Mouse (Mus musculus) lung, adult 10 weeks (tissue): ENCODE data around the gene Atcay. TPM values are rescaled to one million over a fixed set of nuclear protein-coding genes. Genes with fewer than 3 reads are reported as not detected.

Experiments
- polyA plus RNA-seq: library from polyadenylated mRNA; stranded (reverse); fragments of 350-450 nt; fragmentation: Illumina TruSeq; extraction: RNeasy Lipid Tissue Mini Kit (QIAGEN cat#74804); gene quantifications from one replicate; pipeline ENCODE4 v1.2.3, GENCODE M21; 2014; ENCODE audit warnings: low read depth, low replicate concordance; ENCODE audit not compliant: insufficient read depth

The Atcay gene
- not detected for polyA plus RNA-seq

DNA sequence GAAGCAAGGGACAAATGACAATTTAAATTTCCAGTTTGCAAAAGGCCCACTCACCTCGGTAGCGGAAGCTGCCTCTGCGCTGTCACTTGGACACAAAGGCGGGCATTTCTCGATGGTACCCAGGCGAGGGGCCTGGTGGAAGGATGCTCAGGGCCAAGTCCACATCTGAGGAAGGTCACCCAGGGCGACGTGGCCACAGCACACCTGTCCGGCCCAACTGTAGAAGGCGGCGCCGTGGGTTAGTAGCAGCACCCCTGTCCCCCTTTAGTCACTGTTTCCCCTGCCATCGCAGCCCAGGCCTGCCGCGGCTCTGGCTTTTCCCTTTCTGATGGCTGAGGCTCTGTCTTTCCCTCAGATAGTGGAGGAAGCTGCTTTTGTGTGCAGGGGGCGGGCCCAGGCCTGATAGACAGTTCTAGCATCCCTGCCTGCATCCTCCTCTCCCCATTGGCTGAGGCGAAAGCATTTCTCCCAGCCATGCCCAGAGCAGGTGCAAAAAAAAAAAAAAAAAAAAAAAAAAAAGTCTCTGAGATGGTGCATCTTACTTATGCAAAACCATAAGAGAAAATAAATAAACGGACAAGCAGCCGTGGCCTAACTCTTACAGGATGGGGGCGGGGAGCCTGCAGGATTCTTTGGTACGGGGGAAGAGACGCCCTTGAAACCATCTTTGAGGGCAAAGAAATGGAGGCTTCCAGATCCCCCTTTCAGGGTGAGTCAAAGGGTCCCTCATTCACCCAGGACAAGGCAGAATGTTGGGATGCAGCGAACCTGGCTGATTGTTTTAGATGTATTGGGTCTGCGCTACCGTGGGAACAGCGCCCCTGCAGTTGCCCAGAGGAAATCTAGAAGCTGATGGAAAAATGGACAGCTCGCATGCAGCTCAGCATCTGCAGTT, at the start of gene Atcay:
TSS of gene Atcay (minus strand) at position 396 of the 895 bp plus-strand sequence.

DNA sequence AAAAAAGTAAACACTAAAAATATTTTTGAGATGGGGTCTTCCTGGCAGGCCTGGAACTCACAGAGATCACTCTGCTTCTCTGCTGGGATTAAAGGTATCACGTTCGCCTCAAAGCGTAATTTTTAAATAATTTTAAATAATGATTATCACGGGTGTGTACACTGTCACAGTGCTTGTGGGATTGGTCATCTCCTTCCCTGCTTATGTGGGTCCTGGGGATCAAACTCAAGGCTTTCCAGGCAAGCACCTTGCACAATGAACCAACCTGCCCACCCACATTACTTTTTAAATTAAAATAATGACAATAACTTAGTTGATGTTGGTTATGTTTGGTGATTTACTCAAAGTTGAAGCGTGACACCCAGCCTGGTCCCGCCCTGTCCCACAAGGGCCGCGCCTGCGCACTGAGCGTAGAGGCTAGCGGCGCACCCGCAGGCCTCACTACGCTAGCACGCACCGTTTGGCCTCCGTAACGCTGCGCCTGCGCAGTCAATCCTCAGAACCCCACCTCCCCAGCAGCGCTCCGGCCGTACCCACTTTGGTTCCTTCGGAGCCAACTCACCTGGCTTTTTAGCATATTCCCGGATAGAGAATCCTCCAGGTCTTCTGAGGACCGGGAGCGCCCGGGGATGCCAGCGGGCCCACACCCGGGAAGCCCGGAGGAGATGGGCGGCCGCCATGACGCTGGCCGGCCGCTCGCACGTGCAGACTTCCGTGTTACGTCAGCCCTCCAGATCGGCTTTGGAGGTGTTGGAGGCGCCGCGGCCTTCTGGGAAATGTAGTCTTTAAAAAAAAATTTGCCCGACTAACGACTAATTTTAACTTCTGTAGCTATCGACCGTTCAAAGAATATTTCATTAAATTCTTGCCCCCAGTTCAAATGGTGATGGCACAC, 35.8 kb upstream of the Atcay start, which contains the start of the genes Mrpl54 and Apba3:
TSS of gene Mrpl54 (minus strand) at position 724 of the 895 bp plus-strand sequence.
TSS of gene Apba3 (plus strand) at position 750 of the 895 bp plus-strand sequence.

DNA sequence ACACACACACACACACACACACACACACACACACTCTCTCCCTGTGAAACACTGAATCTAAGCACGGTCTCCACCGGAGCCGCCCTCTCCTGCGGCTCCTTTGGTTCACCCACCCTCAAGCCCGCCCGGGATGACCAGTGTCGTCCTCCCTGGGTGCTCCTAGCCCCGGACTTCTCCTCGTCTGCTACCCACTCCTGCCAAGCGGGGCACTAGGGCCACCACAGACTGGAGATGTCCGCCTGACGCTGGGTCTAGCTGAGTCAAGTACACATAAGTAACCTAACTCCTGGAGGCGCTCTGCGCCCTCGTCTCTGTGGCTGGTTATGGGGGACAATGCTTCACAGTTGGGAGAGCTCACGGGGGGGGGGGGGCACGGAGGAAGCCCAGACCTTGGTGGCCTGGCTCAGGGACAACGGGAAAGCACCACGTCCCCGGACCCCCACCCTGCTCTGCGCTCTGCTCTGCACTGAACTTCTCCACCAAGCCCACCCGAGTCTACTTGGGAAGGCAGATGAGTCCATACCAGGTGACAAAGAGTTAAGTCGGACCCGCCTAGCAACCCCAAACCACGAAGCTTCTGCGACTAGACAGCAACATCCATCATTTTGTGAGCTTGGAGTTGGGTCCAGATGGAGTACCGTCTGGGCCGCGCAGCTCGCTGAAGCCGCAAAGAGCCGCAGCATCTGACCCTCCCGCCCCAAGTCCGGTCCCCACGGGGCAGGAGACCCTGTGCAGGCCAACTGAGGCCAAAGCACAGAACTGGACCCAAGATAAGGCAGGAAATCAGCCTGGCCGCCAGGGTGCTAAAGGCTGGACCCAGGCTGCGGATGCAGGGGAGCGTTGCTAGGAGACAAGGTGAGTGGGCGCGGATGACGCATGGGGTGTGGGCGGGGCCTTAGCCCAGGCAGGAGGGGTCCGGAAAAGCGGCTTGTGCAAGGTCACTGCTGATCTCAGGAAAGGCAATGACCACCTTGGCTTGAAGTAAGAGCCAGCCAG, 22.1 kb upstream of the Atcay start, which contains the start of gene Matk:
TSS of gene Matk (plus strand) at position 512 of the 996 bp plus-strand sequence.

DNA sequence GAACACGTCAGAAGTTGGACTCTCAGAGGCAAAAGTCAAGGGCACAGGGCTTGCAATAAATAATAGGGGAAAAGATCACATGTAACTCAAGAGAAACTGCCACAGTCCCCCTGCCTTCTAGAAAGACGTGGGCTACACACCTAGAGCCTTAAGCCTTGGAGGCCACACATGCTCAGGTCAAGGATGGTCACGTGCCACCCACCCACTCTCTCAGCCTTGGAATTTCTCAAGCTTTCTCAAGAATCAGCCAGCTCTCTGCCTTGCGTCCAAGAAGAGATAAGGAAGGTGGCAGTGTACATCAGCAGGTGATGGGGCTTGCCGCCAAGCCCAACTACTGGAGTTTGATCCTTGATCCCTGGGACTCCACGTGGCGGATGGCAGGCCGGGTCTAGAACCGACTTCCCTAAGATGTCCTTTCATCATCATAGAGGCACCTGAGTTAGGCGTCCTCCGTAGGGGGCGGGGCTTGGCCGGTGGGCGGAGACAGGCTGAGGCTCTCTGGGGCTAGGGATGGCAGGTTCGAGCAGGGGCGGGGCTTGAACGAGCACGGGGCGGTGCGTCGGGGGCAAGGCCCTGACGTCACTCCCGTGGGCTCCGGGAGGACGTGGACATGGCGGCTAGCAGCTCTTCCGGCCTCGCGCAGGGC, 2.1 kb upstream of the Atcay start, which contains the start of gene Zfr2:
TSS of gene Zfr2 (plus strand) at position 576 of the 646 bp plus-strand sequence.

DNA sequence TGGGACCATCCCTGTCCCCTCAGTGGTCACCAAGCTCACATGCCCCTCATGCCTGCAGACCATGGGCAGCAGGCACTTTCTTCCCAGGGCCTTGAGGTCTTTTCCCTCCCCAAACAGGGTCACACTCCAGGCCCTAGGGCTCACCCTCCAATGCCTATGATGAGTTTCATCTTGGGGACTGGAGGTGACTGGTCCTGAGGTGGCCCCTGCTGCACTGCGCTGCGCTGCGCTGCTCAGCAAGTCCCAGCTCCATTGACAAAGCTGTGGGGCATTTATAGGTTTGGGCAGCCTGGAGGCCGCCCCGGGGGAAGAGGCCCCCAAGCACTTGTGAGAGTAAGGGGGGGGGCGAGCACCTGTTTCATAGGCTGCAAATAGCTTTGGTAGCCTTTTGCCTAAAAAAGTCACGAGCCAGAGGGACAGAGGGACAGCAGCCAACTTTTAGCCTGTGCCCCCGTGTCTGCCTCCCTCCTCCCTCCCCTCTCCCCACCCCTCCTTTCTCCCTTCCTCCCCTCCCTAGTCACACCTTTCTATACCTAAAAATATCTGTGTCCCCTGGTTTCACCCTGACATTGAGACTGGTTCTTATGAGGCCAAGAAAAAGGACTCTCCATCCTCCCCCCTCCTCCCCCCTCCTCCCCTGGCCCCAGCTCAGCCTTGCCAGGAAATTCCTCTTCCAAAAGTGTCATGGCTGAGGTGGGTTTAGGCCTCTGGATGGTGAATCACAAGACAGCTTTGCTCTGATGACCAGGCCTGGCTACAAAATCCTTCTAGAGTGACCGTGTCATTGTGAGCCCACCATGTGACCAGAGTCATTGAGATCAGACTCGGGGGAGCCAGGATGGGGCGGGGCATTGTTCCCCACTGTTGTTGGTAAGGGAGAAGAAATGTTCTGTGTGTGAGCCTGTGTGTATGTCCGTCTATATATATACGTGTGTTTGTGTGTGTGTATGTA, 28.6 kb downstream of the Atcay start, which contains the start of gene Nmrk2:
TSS of gene Nmrk2 (minus strand) at position 245 of the 952 bp plus-strand sequence.

DNA sequence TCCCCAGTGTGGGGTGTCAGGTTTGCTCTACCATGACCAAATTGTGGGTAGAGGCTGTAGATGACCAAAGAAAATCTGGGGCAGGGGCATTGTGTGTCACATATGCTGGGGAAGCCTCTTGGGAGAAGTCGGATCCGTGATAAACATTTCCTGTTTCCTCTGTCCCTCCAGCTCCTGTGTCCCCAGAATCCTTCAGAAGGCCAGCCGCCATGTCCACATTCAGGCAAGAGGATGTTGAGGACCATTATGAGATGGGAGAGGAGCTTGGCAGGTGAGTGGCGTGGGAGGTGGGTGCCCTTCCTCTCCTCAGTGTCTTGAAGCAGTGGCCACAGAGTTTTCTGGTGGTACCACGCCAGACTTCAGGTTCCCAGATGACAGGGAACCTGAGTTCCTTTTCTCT, 46.8 kb downstream of the Atcay start, which contains the start of gene 4930442H23Rik:
TSS of gene 4930442H23Rik (minus strand) at position 45 of the 400 bp plus-strand sequence.

DNA sequence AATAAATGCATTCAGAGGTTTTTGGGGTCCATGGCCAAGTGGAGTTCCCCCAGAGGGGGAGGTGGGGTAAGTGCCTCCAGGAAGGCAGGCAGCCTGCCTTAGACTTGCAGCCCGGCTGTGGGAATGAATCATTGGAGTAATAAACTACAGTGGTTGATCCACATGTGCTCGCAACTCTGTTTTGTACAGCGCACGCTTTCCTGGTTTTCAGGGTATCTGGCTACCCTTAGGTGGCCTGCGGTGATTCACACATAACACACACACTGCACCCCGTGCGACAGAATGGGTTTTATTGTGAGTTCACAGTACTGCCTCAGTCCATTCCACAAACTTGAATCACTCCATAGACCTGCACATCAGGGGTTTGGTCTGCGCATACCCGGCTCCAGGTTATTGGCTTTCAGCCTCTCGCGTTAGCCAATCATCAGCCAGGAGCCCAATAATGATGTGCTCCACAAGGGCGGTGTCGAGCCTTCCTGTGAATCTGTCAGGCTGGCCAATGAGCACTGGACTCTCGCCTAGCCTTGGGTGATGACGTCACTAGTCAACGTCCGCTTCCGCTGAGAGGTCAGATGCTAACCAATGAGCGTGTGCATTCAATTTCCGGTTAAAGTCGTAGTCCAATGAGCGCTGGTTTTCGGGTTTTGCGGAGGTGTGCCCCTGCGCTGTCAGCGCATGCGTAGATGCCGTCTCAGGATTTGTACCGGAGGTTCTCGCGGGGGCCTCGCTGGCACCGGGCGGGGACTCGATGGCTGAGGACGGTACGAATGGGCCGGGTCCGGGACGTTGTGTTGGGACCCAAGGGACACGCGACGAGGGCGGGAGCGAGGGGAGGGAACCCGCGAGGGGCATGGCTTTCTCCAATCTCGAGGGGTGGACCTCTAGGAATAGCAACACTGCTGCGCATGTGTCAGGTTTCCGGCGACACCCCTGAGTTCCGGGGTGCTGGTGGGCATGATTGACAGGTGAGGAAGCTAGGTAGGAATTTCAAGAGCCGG, 48.0 kb downstream of the Atcay start, which contains the start of gene Dapk3:
TSS of gene Dapk3 (plus strand) at position 670 of the 998 bp plus-strand sequence.

DNA sequence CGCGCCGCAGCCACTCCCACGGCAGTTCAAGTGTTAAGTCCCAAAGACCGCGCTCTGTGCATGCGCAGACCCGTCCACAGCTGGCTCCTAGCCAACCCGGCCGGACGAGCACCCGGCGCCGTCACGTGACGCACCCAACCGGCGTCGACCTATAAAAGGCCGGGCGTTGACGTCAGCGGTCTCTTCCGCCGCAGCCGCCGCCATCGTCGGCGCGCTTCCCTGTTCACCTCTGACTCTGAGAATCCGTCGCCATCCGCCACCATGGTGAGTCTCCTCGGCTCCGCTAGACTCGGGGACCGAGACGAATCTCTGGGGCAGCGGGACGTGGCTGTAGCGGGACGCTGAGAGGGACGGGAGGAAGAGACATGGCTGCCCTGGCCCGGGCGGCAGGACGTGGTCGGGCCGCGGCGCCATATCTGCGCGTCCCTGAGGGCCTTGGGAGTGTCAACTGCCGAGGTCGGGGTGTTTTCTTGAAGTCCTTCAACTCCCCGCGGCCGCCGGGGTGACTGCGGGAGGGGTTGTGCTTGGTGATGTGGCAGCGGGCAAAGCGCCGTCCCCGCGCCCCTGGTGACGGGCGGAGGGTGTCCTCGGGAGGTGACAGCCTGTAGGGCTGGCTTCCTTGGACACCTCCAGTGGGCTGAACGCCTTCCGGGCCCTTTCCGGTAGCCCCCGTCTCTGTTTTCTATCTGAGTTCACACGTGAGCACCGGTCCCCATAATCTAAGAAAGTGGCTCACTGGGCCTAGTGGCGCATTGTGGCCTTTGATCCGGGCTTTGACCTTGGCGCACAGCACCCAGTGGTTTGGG, 54.0 kb downstream of the Atcay start, which contains the start of gene Eef2:
TSS of gene Eef2 (plus strand) at position 166 of the 806 bp plus-strand sequence.

DNA sequence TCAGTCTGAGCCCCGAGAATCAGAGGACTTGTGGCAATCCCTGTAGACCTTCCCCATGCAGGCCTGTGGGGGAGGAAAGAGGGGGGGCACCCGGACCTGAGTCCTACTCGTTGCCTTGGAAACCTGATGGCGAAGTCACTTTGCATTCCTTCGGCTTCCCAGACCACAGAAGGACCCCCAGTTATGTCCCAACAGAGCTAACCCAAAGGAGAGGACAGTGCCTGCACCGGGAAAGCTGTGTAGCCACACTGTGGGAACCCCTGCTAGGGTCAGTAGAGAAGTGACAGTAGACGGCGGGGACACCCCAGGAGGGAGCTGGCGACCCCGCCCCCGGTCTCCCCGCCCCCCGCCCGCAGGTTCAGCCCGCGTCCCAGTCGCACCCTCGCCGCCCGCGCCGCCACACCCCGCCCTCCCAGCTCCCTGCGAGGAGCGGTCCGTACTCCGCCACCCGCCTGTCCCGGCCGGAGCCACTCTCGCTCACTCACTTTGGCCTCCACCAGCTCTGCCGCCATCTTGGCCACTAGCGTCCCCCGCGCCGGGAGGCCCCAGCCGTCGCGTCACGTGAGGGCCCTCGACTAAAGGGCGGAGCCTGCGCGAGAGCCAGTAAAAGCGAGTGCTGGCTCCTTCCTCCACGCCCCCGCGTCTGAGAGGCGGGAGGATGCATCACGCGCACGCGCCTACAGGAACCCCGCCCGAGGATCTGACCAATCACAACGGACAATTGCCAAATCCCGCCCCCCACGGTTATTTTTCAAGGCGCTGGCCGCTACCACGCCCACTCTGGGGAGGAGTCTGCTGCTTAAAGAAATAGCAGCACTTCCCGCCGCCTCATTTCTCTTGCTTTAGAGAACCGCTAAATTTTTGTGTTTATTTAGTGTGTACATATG, 63.2 kb downstream of the Atcay start, which contains the start of gene Pias4:
TSS of gene Pias4 (minus strand) at position 724 of the 887 bp plus-strand sequence.

Other genes with a start within 250 kb of the Atcay start
- gene Gng7, start 215.9 kb downstream of the Atcay start, polyA plus RNA-seq, result 1.2 TPM
- not detected for gene Diras1, start 205.2 kb downstream of the Atcay start, polyA plus RNA-seq
- 15.7 TPM for gene Slc39a3, start 193.4 kb downstream of the Atcay start, polyA plus RNA-seq
- 57.6 TPM for gene Sgta, start 170.7 kb downstream of the Atcay start, polyA plus RNA-seq
- 9.9 TPM for gene Thop1, start 160.8 kb downstream of the Atcay start, polyA plus RNA-seq
- 0.13 TPM for gene Creb3l3, start 132.0 kb downstream of the Atcay start, polyA plus RNA-seq
- gene Map2k2, start 124.9 kb downstream of the Atcay start, polyA plus RNA-seq, result 73.9 TPM
- gene Zbtb7a, start 95.6 kb downstream of the Atcay start, polyA plus RNA-seq, result 10.0 TPM
- gene Pias4, start 62.9 kb downstream of the Atcay start, polyA plus RNA-seq, result 10.3 TPM
- gene Eef2, start 54.2 kb downstream of the Atcay start, polyA plus RNA-seq, result 581 TPM
- gene Dapk3, start 47.8 kb downstream of the Atcay start, polyA plus RNA-seq, result 45.1 TPM
- gene 4930442H23Rik, start 47.0 kb downstream of the Atcay start, polyA plus RNA-seq, result not detected
- not detected for gene Nmrk2, start 28.8 kb downstream of the Atcay start, polyA plus RNA-seq
- 1.4 TPM for gene Zfr2, start 2.3 kb upstream of the Atcay start, polyA plus RNA-seq
- gene Matk, start 22.1 kb upstream of the Atcay start, polyA plus RNA-seq, result 1.8 TPM
- 97.6 TPM for gene Mrpl54, start 36.1 kb upstream of the Atcay start, polyA plus RNA-seq
- gene Apba3, start 36.1 kb upstream of the Atcay start, polyA plus RNA-seq, result 42.2 TPM
- 11.5 TPM for gene Tjp3, start 60.7 kb upstream of the Atcay start, polyA plus RNA-seq
- 25.9 TPM for gene Pip5k1c, start 62.1 kb upstream of the Atcay start, polyA plus RNA-seq
- 14.5 TPM for gene Cactin, start 90.3 kb upstream of the Atcay start, polyA plus RNA-seq
- gene Tbxa2r, start 97.9 kb upstream of the Atcay start, polyA plus RNA-seq, result 6.3 TPM
- 2.5 TPM for gene Gipc3, start 112.4 kb upstream of the Atcay start, polyA plus RNA-seq
- gene Hmg20b, start 119.6 kb upstream of the Atcay start, polyA plus RNA-seq, result 37.1 TPM
- 8.7 TPM for gene Mfsd12, start 126.7 kb upstream of the Atcay start, polyA plus RNA-seq
- gene 4930404N11Rik, start 135.0 kb upstream of the Atcay start, polyA plus RNA-seq, result 3.9 TPM
- gene Fzr1, start 147.7 kb upstream of the Atcay start, polyA plus RNA-seq, result 14.4 TPM
- 41.2 TPM for gene Dohh, start 153.6 kb upstream of the Atcay start, polyA plus RNA-seq
- 1.4 TPM for gene Gm48551, start 153.6 kb upstream of the Atcay start, polyA plus RNA-seq
- 1.4 TPM for gene Gm48552, start 158.2 kb upstream of the Atcay start, polyA plus RNA-seq
- 4.3 TPM for gene Smim24, start 162.2 kb upstream of the Atcay start, polyA plus RNA-seq
- 18.1 TPM for gene Nfic, start 224.8 kb upstream of the Atcay start, polyA plus RNA-seq